Mouse (Mus musculus) kidney, embryonic 14.5 days (tissue): Measurements from ENCODE around the gene Shank2. TPM values are rescaled to one million over a fixed set of nuclear protein-coding genes. Genes with fewer than 3 reads are reported as not detected.

Experiments
- ATAC-seq: fragments of 200-750 bp; cut with Nextera tagmentation; 2 replicates; pipeline ENCODE4 v1.8.0; 2017; ENCODE audit warnings: moderate number of reproducible peaks, mild to moderate bottlenecking, moderate TSS enrichment, moderate library complexity; ENCODE audit not compliant: low FRiP score, low TSS enrichment
- H3K27ac ChIP-seq: fragments of 300-500 bp; sonication (generic); 2 replicates; pipeline ENCODE4 v1.5.1; 2014; ENCODE audit warnings: low read depth, mild to moderate bottlenecking, low read length, moderate library complexity, mixed read lengths
- H3K27me3 ChIP-seq: fragments of 300-500 bp; sonication (generic); 2 replicates; pipeline ENCODE4 v1.6.1; 2014; ENCODE audit warnings: mild to moderate bottlenecking, low read length; ENCODE audit not compliant: control insufficient read depth, insufficient read depth
- H3K36me3 ChIP-seq: fragments of 300-500 bp; sonication (generic); 2 replicates; pipeline ENCODE4 v1.6.1; 2014; ENCODE audit warnings: low read length, mixed read lengths; ENCODE audit not compliant: control insufficient read depth, insufficient read depth
- H3K4me1 ChIP-seq: fragments of 300-500 bp; sonication (generic); 2 replicates; pipeline ENCODE4 v1.6.1; 2014; ENCODE audit warnings: low read length, mixed read lengths; ENCODE audit not compliant: control insufficient read depth, insufficient read depth
- H3K4me2 ChIP-seq: fragments of 300-500 bp; sonication (generic); replicated peaks from 2 replicates; pipeline ENCODE4 v1.6.1; 2014; ENCODE audit warnings: low read depth, mild to moderate bottlenecking, low read length
- H3K4me3 ChIP-seq: fragments of 300-500 bp; sonication (generic); 2 replicates; pipeline ENCODE4 v1.5.1; 2014; ENCODE audit warnings: mild to moderate bottlenecking, low read length
- H3K9ac ChIP-seq: fragments of 300-500 bp; sonication (generic); 2 replicates; pipeline ENCODE4 v1.6.1; 2014; ENCODE audit warnings: low read depth, mild to moderate bottlenecking, low read length, moderate library complexity
- H3K9me3 ChIP-seq: fragments of 300-500 bp; sonication (generic); 2 replicates; pipeline ENCODE4 v1.6.1; 2016; ENCODE audit warnings: low read length; ENCODE audit not compliant: control insufficient read depth
- WGBS: fragments of 180-500 bp; shearing (Covaris S2); extraction: QIAGEN DNeasy Blood & Tissue Kit; methylation state at CpG from one replicate; pipeline ENCODE4 v1.1.7; 2014; 5-methylcytosine and 5-hydroxymethylcytosine counted together
- polyA plus RNA-seq: library from polyadenylated mRNA; unstranded; fragments of >200 nt; fragmentation: Nextera tagmentation; extraction: Ambion mirVana; gene quantifications from 2 replicates; pipeline ENCODE4 v1.2.1, GENCODE M21; 2014

The Shank2 gene
- polyA plus RNA-seq, 1 experiment from 2014 or later = 3.3 TPM

GRCm38 (mm10) chr7:144137827-144138226 is 136.1 kb downstream of the Shank2 start:
- no peaks in the 10 kb centered on the region for H3K36me3 ChIP-seq
- H3K4me2 ChIP-seq = no peak overlapping the region
- 67% methylated on average over 2 of the region's 2 CpGs for WGBS
- no peak overlapping the region for H3K9ac ChIP-seq
- ATAC-seq = no peak
- no peaks in the 10 kb centered on the region for H3K27me3 ChIP-seq
- no peaks in the 10 kb centered on the region for H3K9me3 ChIP-seq
- no peak overlapping the region for H3K27ac ChIP-seq
- no peak overlapping the region for H3K4me3 ChIP-seq
- no peaks in the 10 kb centered on the region for H3K4me1 ChIP-seq

- Histone ChIP-seq H3K9ac (no peak overlapping the region), H3K27ac (no peak overlapping the region)
- 79% methylated on average over 2 of the region's 2 CpGs for WGBS
Measured at GRCm38 (mm10) chr7:144138476-144138875, 136.7 kb downstream of the Shank2 start.

GRCm38 (mm10) chr7:144139691-144140090 is 138.0 kb downstream of the Shank2 start:
- H3K27ac ChIP-seq = no peak overlapping the region
- H3K4me3 ChIP-seq = no peak overlapping the region
- no peaks in the 10 kb centered on the region for H3K36me3 ChIP-seq
- H3K4me1 ChIP-seq = no peaks in the 10 kb centered on the region
- WGBS = 74% methylated on average over 2 of the region's 2 CpGs
- H3K27me3 ChIP-seq = no peaks in the 10 kb centered on the region
- no peak overlapping the region for H3K4me2 ChIP-seq
- ATAC-seq = no peak
- H3K9me3 ChIP-seq = no peaks in the 10 kb centered on the region
- no peak overlapping the region for H3K9ac ChIP-seq

More at GRCm38 (mm10) chr7:144138476-144138875, 136.7 kb downstream of the Shank2 start:
- no peaks in the 10 kb centered on the region for H3K4me1 ChIP-seq
- H3K4me2 ChIP-seq = no peak overlapping the region
- H3K4me3 ChIP-seq = no peak overlapping the region
- no peaks in the 10 kb centered on the region for H3K9me3 ChIP-seq
- ATAC-seq = no peak
- H3K36me3 ChIP-seq = no peaks in the 10 kb centered on the region
- H3K27me3 ChIP-seq = no peaks in the 10 kb centered on the region

GRCm38 (mm10) chr7:144140470-144140869 is 138.7 kb downstream of the Shank2 start:
- Histone ChIP-seq H3K4me1 (no peaks in the 10 kb centered on the region), H3K9me3 (no peaks in the 10 kb centered on the region), H3K4me2 (no peak overlapping the region), H3K27ac (no peak overlapping the region), H3K9ac (no peak overlapping the region), H3K4me3 (no peak overlapping the region), H3K36me3 (no peaks in the 10 kb centered on the region), H3K27me3 (no peaks in the 10 kb centered on the region)
- ATAC-seq = no peak
- 76% methylated on average over 3 of the region's 3 CpGs for WGBS

GRCm38 (mm10) chr7:144142036-144142435 is 140.3 kb downstream of the Shank2 start:
- H3K4me1 ChIP-seq = no peaks in the 10 kb centered on the region
- H3K27me3 ChIP-seq = no peaks in the 10 kb centered on the region
- H3K9me3 ChIP-seq = no peaks in the 10 kb centered on the region
- H3K4me2 ChIP-seq = no peak overlapping the region
- H3K36me3 ChIP-seq = no peaks in the 10 kb centered on the region
- H3K9ac ChIP-seq = no peak overlapping the region
- ATAC-seq = no peak
- H3K4me3 ChIP-seq = no peak overlapping the region
- no peak overlapping the region for H3K27ac ChIP-seq
- 81% methylated on average over 4 of the region's 4 CpGs for WGBS

GRCm38 (mm10) chr7:144143941-144144340 is 142.2 kb downstream of the Shank2 start:
- Histone ChIP-seq H3K4me3 (no peak overlapping the region), H3K4me2 (no peak overlapping the region), H3K9ac (no peak overlapping the region), H3K9me3 (no peaks in the 10 kb centered on the region), H3K4me1 (no peaks in the 10 kb centered on the region), H3K27me3 (no peaks in the 10 kb centered on the region), H3K36me3 (no peaks in the 10 kb centered on the region), H3K27ac (no peak overlapping the region)
- no peak for ATAC-seq
- WGBS = 66% methylated on average over 2 of the region's 2 CpGs

- 61% methylated on average over 4 of the region's 4 CpGs for WGBS
Measured at GRCm38 (mm10) chr7:144148111-144148510, 146.4 kb downstream of the Shank2 start.

GRCm38 (mm10) chr7:144153124-144153523 is 151.4 kb downstream of the Shank2 start:
- no peaks in the 10 kb centered on the region for H3K9me3 ChIP-seq
- no peak overlapping the region for H3K4me3 ChIP-seq
- H3K27ac ChIP-seq = no peak overlapping the region
- no peak overlapping the region for H3K9ac ChIP-seq
- no peaks in the 10 kb centered on the region for H3K27me3 ChIP-seq
- H3K36me3 ChIP-seq = no peaks in the 10 kb centered on the region
- 84% methylated on average over 4 of the region's 4 CpGs for WGBS
- no peak for ATAC-seq
- H3K4me2 ChIP-seq = no peak overlapping the region
- no peaks in the 10 kb centered on the region for H3K4me1 ChIP-seq

More at GRCm38 (mm10) chr7:144148111-144148510, 146.4 kb downstream of the Shank2 start:
- no peaks in the 10 kb centered on the region for H3K36me3 ChIP-seq
- H3K4me3 ChIP-seq = no peak overlapping the region
- H3K4me1 ChIP-seq = no peaks in the 10 kb centered on the region
- no peaks in the 10 kb centered on the region for H3K27me3 ChIP-seq
- H3K4me2 ChIP-seq = no peak overlapping the region
- H3K9ac ChIP-seq = no peak overlapping the region
- no peak for ATAC-seq
- no peaks in the 10 kb centered on the region for H3K9me3 ChIP-seq
- H3K27ac ChIP-seq = no peak overlapping the region

- Histone ChIP-seq H3K9ac (no peak overlapping the region), H3K27ac (no peak overlapping the region), H3K4me3 (no peak overlapping the region), H3K4me1 (no peaks in the 10 kb centered on the region), H3K9me3 (no peaks in the 10 kb centered on the region), H3K4me2 (no peak overlapping the region), H3K36me3 (no peaks in the 10 kb centered on the region), H3K27me3 (no peaks in the 10 kb centered on the region)
- no peak for ATAC-seq
- WGBS = 72% methylated on average over 8 of the region's 8 CpGs
Measured at GRCm38 (mm10) chr7:144153682-144154081, 152.0 kb downstream of the Shank2 start.
